Mouse (Mus musculus) left cerebral cortex, postnatal 25 days (tissue): ENCODE data around the gene Olfr509. TPM values are rescaled to one million over a fixed set of nuclear protein-coding genes. Genes with fewer than 3 reads are reported as not detected.
"Not testable (repeated sequence)": the region's sequence is repeated elsewhere in the genome, so short reads cannot be mapped to it uniquely, and the experiment has no call there.

ENCODE experiments used
- DNase-seq, 2 experiments: peaks; one replicate each; pipeline ENCODE4 v3.0.0; 2022; ENCODE audit warnings: low spot score in 2 of 2, mixed read lengths in 1 of 2
- intact Hi-C: fragments of 180-260 bp; cut with DNase I; formaldehyde crosslinking; loops from one replicate; pipeline ENCODE4 v1.15.1; 2025
- total RNA-seq, 2 experiments: library from RNA; stranded (reverse); gene quantifications; 2 replicates each; pipeline ENCODE4 v1.2.3; 2021

Olfr509 gene
- total RNA-seq: under 1 TPM in 1 of 2 experiments, not detected in 1; 0.09 TPM

DNA sequence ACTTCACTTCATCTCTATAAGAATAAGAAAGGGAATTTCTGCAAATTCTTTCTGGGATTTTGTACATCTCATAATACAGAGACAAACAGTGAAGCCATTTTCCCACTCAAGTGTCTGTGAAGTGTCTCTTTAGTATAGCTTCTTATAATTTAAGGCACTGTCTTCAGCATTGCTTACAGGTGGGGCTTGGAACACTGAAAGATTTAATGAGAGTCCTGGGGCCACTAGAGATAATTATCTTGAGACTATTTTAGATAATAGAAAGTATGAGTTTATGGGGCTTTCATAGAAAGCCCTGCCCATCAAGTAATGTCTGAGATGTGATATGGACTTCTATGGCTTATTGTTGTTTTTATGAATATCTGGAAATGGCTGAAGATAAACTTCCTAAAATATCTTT, at the start of gene Olfr509:
TSS of gene Olfr509 (minus strand) at position 101 of the 400 bp plus-strand sequence.
- intact Hi-C loops: no loop called here

DNA sequence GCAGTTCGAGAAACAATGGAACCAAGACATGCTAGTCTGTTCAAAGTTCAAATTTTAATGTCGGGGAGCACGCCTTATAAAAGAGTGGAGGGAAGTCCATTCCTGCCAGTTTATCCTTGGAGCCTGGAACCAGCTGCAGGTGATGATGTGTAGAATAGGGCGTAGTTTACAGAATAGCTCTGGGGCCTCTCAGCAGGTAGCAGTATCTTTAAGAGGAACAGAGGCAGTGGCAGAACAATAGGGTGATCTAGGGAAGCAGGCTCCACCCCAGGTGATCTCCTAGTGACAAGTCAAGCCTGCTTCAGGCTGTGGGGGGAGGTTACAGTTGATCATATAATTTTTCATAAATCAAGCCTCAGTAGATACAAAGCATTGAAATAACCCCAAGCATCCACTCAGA, 27.2 kb upstream of the Olfr509 start:
- DNase-seq: no peak
- intact Hi-C loops: no loop called here

More for the DNA sequence above, at the start of gene Olfr509:
- no peak for DNase-seq

DNA sequence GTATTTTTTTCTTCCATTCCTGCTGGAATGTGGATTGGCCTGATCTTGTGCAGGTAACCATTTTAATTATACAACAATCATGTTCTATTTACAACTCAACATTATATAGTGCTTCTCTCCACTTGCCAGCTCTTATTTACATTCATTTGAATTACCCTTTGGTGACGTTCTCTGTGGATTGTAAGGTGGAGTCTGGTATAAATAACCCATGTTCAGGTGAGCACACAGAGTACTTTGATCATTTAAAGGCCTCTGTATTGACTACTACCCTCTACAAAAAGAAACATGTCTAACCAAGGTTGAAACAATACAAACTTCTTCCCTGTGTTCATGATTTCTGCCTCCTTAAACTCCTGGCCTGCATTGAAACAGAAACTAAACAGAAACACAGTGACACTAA, 19.4 kb upstream of the Olfr509 start:
- intact Hi-C loops: no loop called here
- DNase-seq: no peak

DNA sequence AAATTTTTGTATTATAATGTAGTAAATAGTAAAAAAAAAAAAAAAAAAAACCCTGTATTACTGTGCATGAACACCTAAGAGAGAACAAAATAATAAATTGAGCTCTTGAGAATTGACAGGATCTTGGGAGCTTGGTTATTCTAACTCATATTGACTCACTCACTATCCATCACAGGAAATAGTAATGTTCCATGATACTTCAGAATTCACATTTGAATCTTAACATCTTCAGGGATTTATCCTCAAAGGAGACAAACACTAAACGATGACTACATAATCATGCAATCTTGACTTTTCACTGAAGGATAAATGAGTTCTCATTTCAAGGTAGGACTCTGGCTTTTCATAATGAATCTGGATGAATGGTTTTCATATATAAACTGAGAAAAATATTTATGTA, 14.4 kb upstream of the Olfr509 start, which contains the start of gene Olfr510:
TSS of gene Olfr510 (plus strand) at position 301 of the 400 bp plus-strand sequence.
- DNase-seq: no peak
- intact Hi-C loops: no loop called here

DNA sequence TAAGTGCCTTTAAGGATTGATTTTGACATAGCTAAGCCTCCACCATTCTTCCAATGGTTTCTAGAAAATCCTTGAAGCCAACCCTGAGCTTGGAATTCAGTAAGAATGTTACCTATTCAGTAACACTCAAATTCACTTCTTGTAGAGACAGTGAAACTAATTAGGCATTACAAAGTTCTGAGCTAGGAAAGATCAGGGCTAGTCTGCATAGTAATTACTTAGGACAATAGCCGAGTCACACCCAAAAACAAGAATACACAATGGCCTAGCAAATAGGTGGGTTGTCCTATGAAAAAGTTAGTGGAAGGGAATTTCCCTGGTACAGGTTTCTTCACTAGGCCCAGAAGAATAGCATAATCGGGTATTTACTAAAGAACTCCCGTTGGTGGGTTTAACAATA, 10.7 kb upstream of the Olfr509 start:
- DNase-seq: no peak

GRCm38 (mm10) chr7:108629694-108630093, 22.0 kb downstream of the Olfr509 start, which contains the start of gene Olfr508:
Gene Olfr508, plus strand, starts transcription at chr7:108629994.
- intact Hi-C loops: no loop called here

More for the DNA sequence above, 10.7 kb upstream of the Olfr509 start:
- intact Hi-C loops: no loop called here

DNA sequence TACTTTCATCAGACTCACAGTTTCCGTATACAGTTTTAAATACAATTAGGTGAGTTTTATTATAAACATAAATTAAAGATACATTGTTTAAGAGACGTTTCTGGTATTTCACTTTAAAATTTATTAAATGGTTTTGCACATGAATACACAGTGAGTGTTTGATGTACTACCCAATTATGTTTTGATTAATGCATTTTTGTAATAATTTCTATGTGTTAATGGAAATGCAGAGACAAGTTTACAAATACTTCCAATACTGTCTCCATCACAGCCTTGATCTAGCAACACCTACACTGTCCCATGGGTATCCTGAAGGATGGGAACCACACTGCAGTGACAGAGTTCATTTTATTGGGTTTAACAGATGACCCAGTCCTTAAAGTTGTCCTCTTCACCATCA, 30.2 kb downstream of the Olfr509 start, which contains the start of gene Olfr507:
TSS of gene Olfr507 (plus strand) at position 301 of the 400 bp plus-strand sequence.
- DNase-seq: no peak
- intact Hi-C loops: no loop called here

More at GRCm38 (mm10) chr7:108629694-108630093, 22.0 kb downstream of the Olfr509 start, which contains the start of gene Olfr508:
- no peak for DNase-seq

- DNase-seq, intact Hi-C loops: not testable (repeated sequence)
Observed at GRCm38 (mm10) chr7:108616781-108617180, 34.9 kb downstream of the Olfr509 start.

DNA sequence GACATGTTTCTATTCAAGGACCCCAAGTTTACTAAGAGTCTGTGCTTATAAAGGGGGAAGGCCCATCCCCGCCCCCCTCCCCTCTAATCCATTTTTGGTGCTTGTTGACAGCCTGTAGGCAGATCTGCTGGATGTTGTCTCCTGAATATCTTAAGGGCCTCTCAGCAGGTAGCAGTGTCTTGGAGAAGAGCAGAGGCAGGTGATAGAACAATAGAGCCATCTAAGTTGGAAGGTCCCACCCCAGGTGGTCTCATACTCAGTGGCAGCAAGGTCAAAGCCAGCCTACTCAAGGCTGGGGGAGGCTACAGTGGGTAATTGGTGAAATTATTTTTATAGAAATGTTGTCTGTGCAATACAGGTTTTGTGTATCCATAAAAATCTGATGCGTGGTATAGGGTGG, 37.6 kb downstream of the Olfr509 start:
- intact Hi-C loops: no loop called here
- DNase-seq: no peak

DNA sequence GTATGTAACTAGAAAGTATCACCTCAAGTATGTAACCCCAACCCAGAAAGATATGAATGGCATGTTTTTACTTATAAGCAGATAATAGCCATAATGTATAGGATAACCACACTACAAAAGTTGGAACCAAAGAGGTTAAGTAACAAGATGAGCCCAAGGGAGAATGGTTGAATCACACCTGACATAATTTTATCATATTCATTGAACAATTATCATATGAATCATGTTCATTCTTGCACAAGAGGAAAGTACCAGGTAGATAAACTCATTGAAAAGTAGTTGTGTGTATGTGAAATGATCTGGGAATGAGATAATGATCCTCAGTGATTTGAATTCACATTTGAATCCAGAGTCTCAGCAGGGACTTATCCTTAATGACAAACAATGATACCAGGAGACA, 41.2 kb downstream of the Olfr509 start, which contains the start of gene Olfr506:
TSS of gene Olfr506 (plus strand) at position 301 of the 400 bp plus-strand sequence.
- intact Hi-C loops: no loop called here
- no peak for DNase-seq

- intact Hi-C loops, DNase-seq: not testable (repeated sequence)
Observed at GRCm38 (mm10) chr7:108601916-108602315, 49.8 kb downstream of the Olfr509 start.

Other genes with a start within 250 kb of the Olfr509 start
- gene Olfr497, start 231.5 kb downstream of the Olfr509 start, total RNA-seq: not detected
- gene Olfr498, start 186.6 kb downstream of the Olfr509 start, total RNA-seq: not detected
- not detected for gene Olfr502, start 126.8 kb downstream of the Olfr509 start, total RNA-seq
- gene Olfr503, start 107.4 kb downstream of the Olfr509 start, total RNA-seq: not detected
- not detected for gene Olfr504, start 86.1 kb downstream of the Olfr509 start, total RNA-seq
- gene Olfr506, start 41.1 kb downstream of the Olfr509 start, total RNA-seq: not detected
- gene Olfr507, start 30.1 kb downstream of the Olfr509 start, total RNA-seq: not detected
- not detected for gene Olfr508, start 21.9 kb downstream of the Olfr509 start, total RNA-seq
- gene Olfr510, start 14.5 kb upstream of the Olfr509 start, total RNA-seq: not detected
- gene Olfr512, start 61.4 kb upstream of the Olfr509 start, total RNA-seq: not detected
- not detected for gene Olfr513, start 99.1 kb upstream of the Olfr509 start, total RNA-seq
- gene Olfr514, start 174.1 kb upstream of the Olfr509 start, total RNA-seq: not detected
- gene Olfr516, start 198.6 kb upstream of the Olfr509 start, total RNA-seq: not detected
- not detected for gene Olfr517, start 220.5 kb upstream of the Olfr509 start, total RNA-seq
- not detected for gene Olfr518, start 233.1 kb upstream of the Olfr509 start, total RNA-seq
- gene Olfr519, start 242.5 kb upstream of the Olfr509 start, total RNA-seq: not detected